Mouse (Mus musculus) gastrocnemius, postnatal 36 days (tissue): ENCODE measurements around the gene Galnt17. TPM values are rescaled to one million over a fixed set of nuclear protein-coding genes. Genes with fewer than 3 reads are reported as not detected.

Source experiments
- DNase-seq, 2 experiments: peaks; one replicate each; pipeline ENCODE4 v3.0.0; 2022
- intact Hi-C: fragments of 180-260 bp; cut with DNase I; formaldehyde crosslinking; loops from one replicate; pipeline ENCODE4 v1.15.1; 2025
- total RNA-seq, 2 experiments: library from RNA; stranded (reverse); gene quantifications; 2 replicates each; pipeline ENCODE4 v1.2.3; 2021

Gene Galnt17
- total RNA-seq, 2 experiments from 2014 or later = 4.8 to 5.3 TPM

DNA sequence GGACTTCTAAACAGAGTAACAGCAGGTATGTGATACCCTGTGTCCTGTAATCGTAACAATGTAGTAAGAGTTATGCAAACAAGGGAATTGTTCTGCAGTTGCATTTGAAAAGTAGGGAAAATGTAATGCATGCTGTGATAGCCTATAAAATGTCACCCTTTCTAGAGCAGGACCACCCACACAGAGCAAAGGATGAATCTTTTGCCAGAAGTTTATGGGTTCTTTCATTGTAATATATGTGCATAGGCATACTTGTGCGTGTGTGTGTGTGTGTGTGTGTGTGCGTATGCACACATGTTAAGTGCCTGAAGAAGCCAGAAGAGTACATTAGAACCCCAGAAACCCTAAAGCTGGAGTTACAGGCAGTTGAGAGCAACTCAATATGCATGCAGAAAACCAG is 59.9 kb downstream of the Galnt17 start:
- intact Hi-C loops = no loop called here
- DNase-seq = no peak

DNA sequence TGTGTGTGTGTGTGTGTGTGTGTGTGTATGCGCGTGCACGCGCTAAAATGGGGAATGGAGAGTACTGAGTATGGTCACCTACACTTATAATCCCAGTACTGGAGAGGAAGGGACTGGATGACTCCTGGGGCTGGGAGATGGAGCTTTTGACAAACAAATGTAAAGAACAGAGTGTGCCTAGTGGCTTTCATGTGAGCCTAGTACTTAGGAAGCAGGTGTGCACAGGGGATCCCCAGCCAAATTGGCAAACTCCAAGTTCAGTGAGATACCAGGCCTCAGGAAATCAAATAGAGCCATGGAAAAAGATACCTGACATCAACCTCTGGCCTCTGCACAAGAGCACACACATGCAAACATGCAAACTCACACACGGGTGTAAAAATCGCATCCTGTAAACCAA is 61.7 kb downstream of the Galnt17 start:
- intact Hi-C loops = no loop called here
- no peak for DNase-seq

DNA sequence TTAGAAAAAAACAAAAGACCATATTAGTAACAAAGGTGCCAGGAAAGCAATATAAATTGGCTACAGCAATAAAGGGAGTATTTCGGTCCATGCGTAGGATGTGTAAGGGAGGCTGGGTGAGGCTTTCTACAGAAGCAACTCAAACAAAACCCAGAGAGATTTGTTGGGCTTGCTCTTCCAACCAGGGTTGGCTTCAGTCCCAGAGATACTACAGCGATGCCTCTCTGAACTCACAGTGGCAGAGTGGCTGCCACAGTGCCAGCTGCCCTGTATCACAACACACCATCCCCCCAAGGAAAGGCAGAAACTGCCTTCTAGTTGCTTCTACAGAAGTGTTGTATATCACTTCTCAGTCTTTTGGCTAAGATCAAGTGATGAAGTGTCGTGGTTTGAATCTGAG is 66.6 kb downstream of the Galnt17 start:
- DNase-seq = no peak
- intact Hi-C loops = no loop called here

DNA sequence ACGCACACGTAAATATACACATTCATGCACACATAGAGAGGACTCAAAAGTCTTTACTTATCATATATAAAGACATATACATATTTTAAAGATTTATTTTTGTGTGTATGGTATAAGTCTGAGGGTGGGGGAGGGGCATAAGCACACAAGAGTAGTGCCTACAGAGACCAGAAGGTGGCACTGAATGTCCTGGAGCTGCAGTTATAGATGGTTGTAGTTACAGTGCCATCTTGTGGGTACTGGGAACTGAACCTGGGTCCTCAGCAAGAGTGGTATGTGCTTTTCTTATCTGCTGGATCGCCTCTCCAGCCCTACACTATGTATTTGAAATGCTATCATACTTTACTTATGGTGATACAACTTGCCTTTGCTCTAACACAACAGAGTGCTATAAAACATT is 68.5 kb downstream of the Galnt17 start:
- DNase-seq = no peak
- intact Hi-C loops = no loop called here

DNA sequence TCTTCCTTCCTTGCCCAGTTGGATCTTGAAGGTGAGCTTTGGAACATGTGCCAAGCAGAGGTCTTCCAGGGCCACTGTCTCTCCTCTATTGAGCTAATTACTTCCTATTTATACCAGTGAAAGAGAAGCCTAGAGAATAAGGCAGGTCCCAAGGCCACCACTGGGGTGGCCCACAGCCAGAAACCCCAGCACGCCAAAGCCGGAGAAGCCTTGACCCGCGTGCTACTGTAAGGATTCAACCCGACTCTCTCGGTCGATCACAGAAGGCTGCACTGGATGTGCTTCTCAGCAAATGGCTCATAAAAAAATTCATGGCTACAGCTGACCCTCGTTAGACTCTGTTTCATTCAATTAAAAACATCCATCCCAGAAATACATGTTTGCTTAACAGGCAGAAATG is 71.4 kb downstream of the Galnt17 start:
- intact Hi-C loops = no loop called here
- DNase-seq = no peak

DNA sequence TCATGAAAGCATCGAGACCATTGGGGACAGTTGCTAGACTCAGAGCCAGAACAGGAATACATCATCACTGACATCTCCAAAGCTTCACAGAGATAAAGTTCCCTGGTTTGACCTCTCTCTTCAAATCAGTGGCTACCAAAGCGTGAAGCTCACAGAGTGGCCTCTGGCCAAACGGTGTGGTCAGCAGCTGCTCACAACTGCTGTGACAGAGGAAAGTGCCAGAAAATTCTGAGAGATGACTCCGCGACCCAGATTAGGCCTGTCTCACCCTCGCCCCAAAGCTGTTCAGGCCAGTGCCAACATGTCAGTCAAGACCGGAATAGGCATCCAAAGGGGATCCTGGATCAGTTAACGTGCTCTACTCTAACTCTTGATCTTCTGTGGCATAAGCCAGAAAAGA is 74.5 kb downstream of the Galnt17 start:
- DNase-seq = peak; percentile 49 to 50
- intact Hi-C loops = no loop called here

DNA sequence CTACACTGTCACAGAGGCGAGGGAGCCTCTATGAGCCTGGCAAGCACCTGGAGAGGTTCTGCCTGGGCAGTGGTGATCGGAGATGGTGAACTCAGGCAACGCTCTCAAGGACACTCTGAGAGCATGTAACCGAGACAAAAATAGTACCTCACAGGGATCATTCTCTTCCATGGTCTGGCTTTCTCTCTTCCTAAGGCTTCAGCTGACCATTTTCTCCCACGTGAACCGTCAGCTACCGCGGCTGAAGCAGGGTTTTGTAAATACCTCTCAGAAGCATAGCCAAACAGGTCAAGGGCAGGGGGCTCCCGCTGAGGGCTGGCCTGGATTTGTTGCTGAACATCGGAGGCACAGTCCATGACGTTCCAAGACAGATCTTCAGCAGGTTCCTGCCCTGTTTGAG is 77.2 kb downstream of the Galnt17 start:
- DNase-seq = peak in 1 of 2 experiments; percentile 12
- intact Hi-C loops = no loop called here

DNA sequence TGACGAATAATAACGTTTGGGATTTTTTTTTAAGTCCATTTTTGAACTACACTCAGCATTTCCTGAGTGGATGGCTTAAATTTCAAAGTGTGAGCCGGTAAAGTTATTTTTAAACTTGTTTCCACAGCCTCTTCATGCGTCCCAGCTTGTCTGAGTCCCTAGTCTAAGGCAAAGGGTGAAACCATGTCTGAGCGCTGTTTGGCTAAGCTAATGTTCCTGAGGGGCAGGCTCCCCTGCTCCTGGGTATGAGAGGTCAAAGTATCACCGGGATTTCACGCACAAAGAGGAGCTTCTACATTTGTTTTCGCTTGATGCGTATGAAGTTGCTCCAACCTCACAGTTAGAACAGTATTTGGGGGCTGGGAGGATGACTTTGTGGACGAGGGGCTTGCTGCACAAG is 78.6 kb downstream of the Galnt17 start:
- intact Hi-C loops = no loop called here

DNA sequence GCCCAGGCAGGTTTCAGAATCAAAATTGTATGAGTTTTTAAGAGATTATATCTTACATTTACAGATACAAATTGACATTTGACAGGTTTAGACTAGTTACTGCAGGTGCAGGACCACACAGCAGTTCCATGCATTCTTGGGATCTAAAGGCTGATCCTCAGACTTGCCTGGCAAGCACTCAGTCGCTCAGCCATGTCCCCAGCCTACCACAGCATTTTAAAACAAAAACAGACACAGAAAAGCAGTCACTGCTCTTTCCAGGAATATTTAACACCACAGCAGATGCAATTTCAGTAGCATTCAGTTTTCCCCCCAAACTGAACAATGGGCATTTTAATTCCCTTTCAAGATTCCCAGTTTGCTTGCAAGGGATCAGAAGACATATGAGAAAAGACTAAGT is 84.9 kb downstream of the Galnt17 start:
- no peak for DNase-seq
- intact Hi-C loops = no loop called here

More for the DNA sequence above, 78.6 kb downstream of the Galnt17 start:
- DNase-seq = no peak

DNA sequence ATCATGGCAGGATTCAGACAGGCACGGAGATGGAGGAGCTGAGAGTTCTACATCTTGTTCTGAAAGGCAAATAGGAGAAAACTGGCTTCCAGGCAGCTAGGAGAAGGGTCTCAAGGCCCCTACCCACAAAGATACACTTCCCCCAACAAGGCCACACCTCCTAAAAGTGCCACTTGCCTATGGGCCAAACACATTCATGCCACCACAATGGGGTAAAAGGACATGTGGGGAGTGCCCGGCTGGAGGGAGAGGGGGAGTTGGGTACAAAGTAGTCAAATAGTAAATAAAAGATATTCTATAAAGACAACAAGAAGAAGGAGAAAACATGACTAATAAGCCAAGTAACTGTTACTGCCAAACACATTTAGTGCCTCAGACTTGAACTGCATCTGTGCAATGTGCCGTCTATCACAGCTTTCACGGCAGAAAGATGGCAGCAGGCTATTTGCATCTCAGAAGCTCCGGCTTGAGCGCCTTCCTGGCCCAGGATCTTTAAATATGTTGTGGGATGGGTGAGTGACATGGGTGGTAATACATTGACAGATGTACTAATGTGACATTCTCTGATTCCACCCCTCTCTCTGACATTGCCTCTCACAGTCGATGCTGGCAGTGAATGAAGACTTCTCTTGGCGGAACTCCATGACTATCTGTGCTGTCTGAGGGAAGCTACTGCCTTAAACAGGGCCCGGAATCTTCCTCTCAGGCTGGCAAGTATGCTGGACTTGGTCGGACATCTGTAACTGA is 85.6 kb downstream of the Galnt17 start:
- DNase-seq = no peak
- intact Hi-C loops = no loop called here

DNA sequence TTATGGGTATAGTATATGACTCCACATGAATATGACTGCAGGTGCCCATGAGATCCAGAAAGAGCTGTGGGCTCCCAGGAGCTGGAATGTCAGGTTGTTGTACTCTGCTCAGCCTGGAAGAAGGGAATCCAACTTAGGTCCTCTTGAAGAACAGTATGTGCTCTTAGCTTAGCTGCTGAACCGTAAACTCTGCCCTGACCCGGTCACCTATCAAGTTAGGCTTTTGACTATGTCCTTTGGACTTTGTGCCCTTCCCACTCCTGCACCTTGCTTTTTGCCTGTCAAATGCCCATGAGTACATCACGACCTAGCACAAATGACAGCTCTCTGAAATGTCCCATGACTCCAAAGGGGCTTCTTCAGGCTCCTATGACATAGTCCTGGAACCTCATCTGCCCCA is 90.1 kb downstream of the Galnt17 start:
- no peak for DNase-seq
- intact Hi-C loops = no loop called here

DNA sequence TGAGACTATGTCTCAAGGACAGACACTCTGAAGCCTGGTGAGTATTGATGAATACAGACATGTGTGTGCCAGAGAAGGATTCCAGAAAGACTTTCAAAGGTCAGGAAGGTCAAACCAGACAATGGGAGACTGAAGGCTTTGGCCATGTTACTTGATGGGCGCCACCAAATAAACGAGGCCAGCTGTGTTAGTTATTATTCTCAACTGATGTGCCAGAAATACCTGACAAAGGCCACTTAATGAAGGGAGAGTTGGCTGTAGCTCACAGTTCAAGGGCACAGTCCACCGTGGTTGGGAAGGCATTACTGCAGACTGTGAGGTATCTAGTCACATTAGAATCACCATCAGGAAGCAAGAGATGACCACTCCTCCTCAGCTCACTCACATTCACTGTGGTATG is 96.7 kb downstream of the Galnt17 start:
- no peak for DNase-seq
- intact Hi-C loops = no loop called here

DNA sequence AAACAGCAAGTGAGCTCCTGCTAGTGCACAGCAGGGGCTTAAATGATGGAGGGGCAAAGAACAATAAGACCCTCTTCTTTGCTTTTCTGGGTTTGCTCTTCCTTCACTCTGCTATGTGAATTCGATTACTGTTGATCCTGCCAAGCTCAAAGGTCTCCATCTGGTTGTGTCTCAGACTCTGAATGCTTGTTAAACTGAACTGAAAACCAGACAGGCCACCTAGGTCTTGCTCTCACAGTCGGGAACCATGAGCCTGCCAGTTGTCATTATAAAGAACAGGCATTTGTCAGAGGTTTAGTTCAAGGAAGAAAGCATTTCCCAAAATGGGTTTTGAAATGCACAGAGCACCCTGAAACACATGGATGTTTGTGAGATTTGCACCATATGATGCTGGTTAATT is 107.2 kb downstream of the Galnt17 start:
- intact Hi-C loops = no loop called here
- DNase-seq = no peak

DNA sequence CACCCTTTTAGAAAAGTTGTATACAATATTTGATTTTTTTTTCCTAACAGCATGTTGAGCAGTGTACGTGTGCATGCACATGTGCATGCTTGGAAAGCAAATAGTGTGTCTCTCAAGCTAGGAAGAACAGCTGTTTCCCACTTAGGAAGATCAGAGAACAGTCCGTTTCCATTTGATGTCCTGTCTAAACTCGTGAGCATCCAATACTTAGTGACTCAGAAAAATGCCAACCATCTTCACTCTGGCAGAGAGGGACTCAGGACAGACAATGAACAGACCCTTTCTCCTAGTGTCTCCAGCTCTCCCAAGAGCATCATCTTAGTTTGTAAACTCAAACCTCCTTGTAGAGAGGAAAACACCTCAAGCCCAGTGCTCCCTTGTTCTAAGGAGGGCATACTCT is 116.0 kb downstream of the Galnt17 start:
- DNase-seq = no peak
- intact Hi-C loops = no loop called here

DNA sequence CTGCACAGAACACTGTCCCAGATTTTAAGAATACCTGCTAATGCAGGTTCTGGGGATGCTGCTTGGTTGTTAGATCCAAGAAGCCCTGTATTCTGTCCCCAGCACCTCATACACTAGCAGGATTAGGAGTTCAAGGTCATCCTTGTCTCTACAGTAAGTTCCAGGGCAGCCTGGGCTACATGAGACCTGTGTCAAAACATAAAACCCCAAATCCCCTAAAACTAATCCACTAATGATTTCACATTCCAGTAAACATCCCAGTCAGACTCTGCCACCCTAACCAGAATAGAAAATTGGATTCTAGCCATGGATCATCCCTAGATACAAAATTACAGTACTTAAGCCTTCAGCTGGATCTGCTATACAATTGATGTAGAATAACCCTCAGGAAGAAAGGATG is 123.7 kb downstream of the Galnt17 start:
- DNase-seq = no peak
- intact Hi-C loops = no loop called here

DNA sequence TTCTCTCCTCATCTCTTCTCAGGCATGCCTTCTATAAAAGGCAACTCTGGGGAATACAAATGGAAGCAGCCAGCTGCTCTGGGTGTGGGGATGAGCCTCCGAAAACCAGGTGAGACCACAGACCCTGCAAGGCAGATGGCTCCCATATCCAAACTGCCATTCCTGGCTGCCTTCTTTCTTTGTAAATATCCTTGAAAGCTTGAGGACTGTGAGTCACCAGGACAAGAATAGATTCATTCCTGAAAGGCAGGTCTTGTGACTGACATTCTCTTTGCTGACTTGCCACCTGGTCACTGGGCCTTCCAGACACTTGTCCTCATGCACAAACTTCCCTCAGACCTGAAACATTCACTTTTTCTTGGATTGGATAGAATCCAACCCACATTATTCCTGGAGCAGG is 127.1 kb downstream of the Galnt17 start:
- intact Hi-C loops = no loop called here
- DNase-seq = no peak

DNA sequence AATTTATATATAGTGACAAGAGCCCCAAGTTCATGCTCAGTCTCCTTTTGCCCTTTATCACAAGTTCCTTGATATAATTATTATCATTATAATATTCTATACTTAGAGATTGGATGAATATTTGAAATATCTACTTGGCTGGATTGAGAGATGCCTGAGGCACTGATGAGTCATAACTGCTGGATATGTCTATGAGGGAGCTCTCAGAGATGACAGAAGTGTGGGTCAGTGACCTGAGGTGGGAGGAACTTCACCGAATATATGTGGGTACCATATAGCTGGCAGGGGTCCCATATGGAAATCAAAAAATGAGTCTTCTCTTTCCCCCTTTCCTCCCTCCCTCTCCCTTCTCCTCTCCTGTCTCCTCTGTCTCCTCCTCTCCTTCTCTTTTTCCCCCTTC is 127.5 kb downstream of the Galnt17 start:
- no peak for DNase-seq
- intact Hi-C loops = no loop called here

DNA sequence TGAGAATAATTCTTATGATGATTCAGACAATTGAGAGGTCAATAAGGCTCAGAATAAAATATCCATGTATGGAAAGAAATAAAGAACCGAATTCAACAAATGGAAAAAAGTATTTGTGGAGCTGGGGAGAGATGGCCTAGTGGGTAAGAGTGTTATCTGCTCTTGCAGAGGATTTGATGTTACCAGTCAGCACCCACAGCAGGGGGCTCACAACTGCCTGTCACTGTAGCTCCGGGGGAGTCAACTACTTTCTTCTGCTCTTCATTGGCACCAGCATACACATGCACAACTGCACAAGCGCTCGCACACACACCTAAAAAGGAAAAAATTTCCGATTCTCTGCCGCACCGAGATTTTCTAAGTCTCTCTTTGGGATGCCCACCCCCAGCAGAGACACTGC is 130.4 kb downstream of the Galnt17 start:
- intact Hi-C loops = no loop called here
- no peak for DNase-seq

DNA sequence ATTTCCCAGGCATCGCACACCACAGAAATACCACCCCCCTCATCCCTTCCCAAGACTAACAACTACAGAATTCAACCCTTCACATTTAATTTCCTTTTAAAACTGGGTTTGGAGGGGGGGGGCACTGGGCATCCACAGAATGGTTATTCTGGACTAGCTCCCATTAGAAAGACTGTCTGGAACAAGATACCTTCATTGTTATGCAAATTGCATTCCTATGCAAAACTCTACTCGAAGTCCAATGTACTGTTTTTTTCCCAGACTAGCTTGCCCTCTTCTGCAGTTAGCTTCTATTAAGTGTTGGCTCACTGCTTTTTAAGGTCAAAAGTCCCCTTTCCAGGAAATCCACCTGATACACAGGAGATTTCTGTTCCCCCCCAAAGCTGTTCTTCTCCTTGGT is 131.1 kb downstream of the Galnt17 start:
- intact Hi-C loops = no loop called here
- no peak for DNase-seq

DNA sequence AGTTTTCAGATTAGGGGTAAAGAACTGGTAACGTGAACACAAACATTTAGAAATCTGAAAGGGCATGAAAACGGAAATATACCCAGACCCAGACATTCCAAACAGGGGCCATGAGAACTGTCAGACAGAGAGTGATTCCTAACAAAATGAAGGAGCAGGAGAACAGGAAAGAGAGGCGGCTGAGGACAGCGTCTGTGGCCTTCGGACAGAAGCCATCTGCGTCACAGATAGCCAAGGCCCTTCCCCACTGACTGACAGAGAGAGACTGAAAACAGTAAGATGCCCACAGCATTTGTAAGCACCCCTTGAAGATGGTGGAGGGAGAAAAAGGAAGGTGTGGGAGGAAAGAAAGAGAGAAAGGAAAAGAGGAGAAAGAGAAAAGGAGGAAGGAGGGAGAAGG is 139.1 kb downstream of the Galnt17 start:
- intact Hi-C loops = loop anchor here (10.0 kb wide), 1 partner anchor 146 kb away; no protein-coding TSS in a partner anchor
- DNase-seq = no peak

DNA sequence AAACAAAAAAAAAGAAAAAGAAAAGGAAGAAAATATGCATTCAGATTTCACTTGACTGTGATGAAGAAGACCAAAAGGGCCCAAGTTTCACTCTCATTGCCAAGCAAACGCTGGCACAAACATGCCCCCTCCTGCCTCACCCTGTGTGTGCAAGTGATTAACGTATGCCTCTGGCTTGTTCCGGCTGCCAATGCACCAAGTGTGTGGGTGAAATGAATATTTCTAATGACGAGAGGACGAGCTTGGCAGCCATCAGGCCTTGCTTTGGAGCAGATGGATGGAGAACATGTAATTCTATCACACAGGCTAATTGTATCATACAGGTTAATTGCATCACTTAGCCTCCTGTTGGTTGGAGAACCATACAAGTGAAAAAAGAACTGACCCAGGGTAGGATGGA is 140.9 kb downstream of the Galnt17 start:
- DNase-seq = no peak
- intact Hi-C loops = loop anchor here (10.0 kb wide), 1 partner anchor 147 kb away; no protein-coding TSS in a partner anchor

DNA sequence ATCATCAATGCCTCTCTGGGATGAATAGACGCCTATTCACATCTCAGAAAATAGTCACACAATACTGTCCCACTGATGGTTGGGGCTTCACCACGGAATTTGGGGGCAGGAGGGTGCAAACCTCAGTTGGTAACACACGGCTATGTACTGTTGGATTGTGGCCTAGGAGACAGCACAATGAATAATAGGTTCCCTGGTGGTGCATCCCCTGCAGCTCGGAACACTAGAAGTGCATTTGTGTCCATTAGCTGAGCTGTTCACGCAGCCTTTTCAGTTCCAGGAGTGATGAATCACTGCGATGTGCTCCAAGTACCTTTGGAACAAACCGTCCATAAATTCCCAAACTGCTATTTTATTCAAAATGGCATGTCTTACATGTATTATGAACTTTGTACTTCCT is 142.6 kb downstream of the Galnt17 start:
- intact Hi-C loops = loop anchor here (10.0 kb wide), 1 partner anchor 149 kb away; no protein-coding TSS in a partner anchor

DNA sequence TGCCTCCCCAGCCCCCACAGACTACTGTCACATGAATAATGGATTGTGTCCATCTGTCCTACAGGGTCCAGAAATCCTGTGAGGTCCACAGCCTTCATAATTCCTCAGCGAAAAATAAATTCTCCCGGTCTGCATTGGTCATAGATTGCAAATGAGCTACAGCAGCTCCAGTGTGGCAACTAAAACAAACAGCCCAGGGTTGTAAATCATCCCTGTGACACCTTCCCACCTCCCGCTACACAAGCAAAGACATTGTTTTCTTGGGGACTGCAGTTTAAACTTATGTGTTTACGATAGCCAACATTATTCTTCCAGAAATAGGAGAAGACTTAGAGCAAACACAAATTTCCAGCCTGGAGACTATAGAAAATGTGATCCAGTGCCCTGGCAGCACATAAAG is 150.4 kb downstream of the Galnt17 start:
- intact Hi-C loops = no loop called here

More for the DNA sequence above, 142.6 kb downstream of the Galnt17 start:
- no peak for DNase-seq

More for the DNA sequence above, 150.4 kb downstream of the Galnt17 start:
- no peak for DNase-seq
